Mouse (Mus musculus) embryonic fibroblast, embryonic 13.5 days (primary cell): ENCODE data around the gene Frmd4a.

Source experiments
- CTCF ChIP-seq: IDR thresholded peaks from 2 replicates; pipeline ENCODE4 v1.5.1; 2011; ENCODE audit warnings: mild to moderate bottlenecking, control low read depth, low read length, moderate library complexity, borderline replicate concordance; ENCODE audit not compliant: insufficient read depth
- POLR2A ChIP-seq: IDR thresholded peaks from 2 replicates; pipeline ENCODE4 v1.6.1; 2011; ENCODE audit warnings: low read depth, mild to moderate bottlenecking, control low read depth, low read length, moderate library complexity

DNA sequence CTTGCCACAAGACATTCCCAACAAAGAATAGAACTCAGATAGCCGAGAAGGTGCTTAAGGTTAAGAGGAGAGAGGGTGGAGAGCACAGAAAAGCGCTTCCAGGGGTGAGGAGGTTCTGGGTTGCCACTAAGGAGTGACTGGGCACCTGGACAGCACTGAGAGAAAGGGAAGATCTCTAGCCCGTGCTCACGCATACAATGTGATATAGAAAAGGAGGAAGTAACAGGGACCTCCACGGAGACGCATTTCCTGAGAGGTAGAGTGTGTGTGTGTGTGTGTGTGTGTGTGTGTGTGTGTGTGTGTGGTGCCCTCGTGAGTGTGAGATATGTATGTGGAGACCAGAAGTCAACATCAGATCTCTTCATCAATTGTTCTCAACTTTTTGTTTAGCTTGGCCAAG lies 377.1 kb downstream of the Frmd4a start:
- TF ChIP-seq POLR2A: no peak
- no peak for TF ChIP-seq CTCF
